Mouse (Mus musculus): ENCODE results near the gene Ltb4r2. TPM values are rescaled to one million over a fixed set of nuclear protein-coding genes. Genes with fewer than 3 reads are reported as not detected.

The Ltb4r2 gene
- total RNA-seq (2023) = 0.43 and 1.0 TPM in 2 replicates

DNA sequence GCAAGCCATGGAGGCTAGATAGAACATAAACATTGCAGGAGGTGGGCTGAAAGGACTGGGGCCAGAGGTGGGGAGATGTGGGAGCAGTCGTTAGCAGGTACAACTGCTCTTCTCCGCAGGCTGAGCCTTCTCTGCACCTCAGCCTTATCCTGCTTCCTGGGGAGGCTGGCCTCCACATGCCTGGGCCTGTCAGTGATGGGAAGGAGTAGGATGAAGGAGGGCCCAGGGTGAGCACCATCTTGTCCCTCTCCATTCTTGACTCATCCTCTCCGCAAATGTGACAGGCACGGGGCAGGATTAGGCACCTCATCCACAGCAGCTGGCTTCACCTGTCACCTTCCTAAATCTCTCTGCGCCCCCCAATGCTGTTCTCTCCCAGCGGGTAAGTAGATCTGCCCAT lies at the start of gene Ltb4r2:
Gene Ltb4r2 (plus strand): TSS at position 266 of the 400 bp plus-strand sequence.

DNA sequence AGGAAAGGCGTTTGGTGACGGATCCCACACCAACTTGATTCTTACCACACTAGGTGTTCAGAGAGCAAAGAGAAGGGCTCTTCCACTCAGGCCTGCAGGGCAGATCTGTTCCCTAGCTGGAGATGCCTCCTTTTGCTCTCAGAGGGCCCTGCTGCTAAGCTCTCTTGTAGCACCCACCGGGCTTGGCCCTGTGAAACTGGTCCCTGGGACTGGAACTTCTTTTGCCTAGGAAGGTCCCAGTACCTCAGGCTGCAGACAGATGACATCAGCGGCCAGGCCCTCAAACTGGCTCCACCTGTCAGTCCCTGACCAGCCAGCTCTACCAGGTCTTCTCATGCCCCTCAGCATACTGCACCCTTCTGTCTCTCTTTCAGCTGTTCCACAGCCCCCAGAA lies 47.5 kb upstream of the Ltb4r2 start, which contains the start of gene Tgm1:
Gene Tgm1 (minus strand): TSS at position 198 of the 394 bp plus-strand sequence.

GRCm38 (mm10) chr14:55721700-55722437 lies 39.4 kb upstream of the Ltb4r2 start, which contains the start of gene Rabggta:
TSS of gene Rabggta (minus strand) at chr14:55722263.

DNA sequence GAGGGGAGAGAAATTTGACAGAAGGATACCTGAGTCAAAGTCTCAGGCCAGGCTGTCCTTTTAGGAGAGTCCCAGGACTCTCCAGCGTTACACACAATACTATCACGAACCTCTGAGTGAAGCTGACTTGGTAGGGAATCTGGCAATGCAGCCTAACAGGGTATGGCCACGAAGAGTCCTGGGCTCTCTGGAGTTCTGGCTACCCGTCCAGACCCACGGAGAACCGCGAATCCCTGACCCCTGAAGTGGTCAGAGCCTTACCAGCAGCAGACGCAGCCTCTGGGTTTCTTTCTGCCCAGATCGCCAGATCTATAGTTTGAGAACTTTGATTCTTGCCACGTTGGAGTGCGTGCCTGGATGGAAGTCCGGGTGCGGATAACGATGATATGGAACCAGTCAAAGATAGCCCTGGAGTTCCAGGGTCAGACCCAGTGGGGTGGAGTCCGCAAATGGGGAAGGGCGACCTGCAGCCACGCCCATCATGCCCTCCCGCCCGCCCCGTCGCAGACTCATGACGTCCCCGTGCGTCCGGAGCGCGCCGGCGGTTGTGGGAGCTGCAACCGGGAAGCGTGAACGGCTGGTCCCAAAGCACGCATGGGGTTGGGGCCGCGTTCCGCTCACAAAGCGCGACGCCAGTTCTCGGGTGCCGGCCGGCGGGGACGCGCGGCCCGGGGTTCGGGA lies 15.9 kb upstream of the Ltb4r2 start, which contains the start of the genes Dhrs1 and Nop9:
Gene Dhrs1 (minus strand): TSS at position 511 of the 681 bp plus-strand sequence.
Gene Nop9 (plus strand): TSS at position 514 of the 681 bp plus-strand sequence.

DNA sequence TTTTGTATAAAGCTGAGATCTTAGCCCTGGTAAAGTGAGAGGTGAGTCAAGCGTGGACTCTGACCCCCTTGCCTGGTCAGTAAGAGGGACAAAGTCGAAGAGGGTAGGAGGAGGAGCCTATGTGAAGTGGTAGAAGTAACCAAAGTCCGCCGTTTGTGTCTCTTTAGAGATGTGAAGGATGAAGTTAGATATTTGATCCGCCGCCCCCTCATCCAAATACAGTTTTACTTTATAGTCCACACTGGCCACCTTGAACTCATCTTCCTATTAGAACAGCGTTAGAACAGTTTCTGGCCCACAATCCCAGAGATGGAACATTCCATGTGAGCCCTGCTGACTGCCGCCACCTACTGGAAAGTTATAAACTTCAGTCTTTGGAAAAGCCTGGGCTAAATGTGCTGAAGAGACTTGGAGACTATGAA lies 2.9 kb upstream of the Ltb4r2 start, which contains the start of gene Cideb:
Gene Cideb (minus strand): TSS at position 96 of the 422 bp plus-strand sequence.

DNA sequence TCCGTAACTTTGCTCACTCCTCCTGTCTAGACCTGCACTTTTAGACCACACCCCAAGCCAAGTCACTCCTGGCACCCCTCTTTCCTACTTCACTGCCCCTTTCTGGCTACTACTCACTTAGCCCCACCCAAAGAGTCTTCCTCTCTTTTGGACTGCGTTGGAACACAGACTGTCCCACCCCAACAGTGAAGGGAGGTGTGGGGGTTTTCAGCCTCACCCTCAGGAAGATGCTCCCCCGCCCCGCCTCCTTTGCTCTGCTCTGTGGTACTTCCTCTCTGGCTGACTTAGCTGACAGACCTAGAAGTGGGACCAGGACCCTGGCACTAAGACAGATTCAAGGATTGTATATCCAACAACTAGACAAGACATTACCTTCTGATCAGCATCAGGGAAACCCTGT lies 4.5 kb downstream of the Ltb4r2 start, which contains the start of gene Ltb4r1:
Gene Ltb4r1 (plus strand): TSS at position 267 of the 400 bp plus-strand sequence.

GRCm38 (mm10) chr14:55783958-55784235 lies 22.7 kb downstream of the Ltb4r2 start, which contains the start of gene Adcy4:
TSS of gene Adcy4 (minus strand) at chr14:55784095.

GRCm38 (mm10) chr14:55788256-55789050 lies 27.2 kb downstream of the Ltb4r2 start, which contains the start of gene Ripk3:
TSS of gene Ripk3 (minus strand) at chr14:55788865.

Other genes starting within 250 kb of the Ltb4r2 start
- not detected in 2 replicates for gene Nrl, start 236.4 kb upstream of the Ltb4r2 start, total RNA-seq (2023)
- gene Pck2, start 221.2 kb upstream of the Ltb4r2 start, total RNA-seq (2023) = 14.4 and 20.4 TPM in 2 replicates
- 44.0 and 53.0 TPM in 2 replicates for gene Dcaf11, start 201.4 kb upstream of the Ltb4r2 start, total RNA-seq (2023)
- 1.2 and 2.0 TPM in 2 replicates for gene A730061H03Rik, start 201.0 kb upstream of the Ltb4r2 start, total RNA-seq (2023)
- gene Fitm1, start 185.8 kb upstream of the Ltb4r2 start, total RNA-seq (2023) = not detected in 2 replicates
- gene Psme1, start 183.3 kb upstream of the Ltb4r2 start, total RNA-seq (2023) = 122 and 139 TPM in 2 replicates
- 1.5 and 1.8 TPM in 2 replicates for gene Emc9, start 176.1 kb upstream of the Ltb4r2 start, total RNA-seq (2023)
- 174 and 199 TPM in 2 replicates for gene Psme2, start 170.3 kb upstream of the Ltb4r2 start, total RNA-seq (2023)
- gene Rnf31, start 169.7 kb upstream of the Ltb4r2 start, total RNA-seq (2023) = 49.9 and 68.0 TPM in 2 replicates
- gene Irf9, start 157.9 kb upstream of the Ltb4r2 start, total RNA-seq (2023) = 49.8 and 55.5 TPM in 2 replicates
- gene Rec8, start 143.4 kb upstream of the Ltb4r2 start, total RNA-seq (2023) = 0.22 TPM in 1 of 2 replicates, not detected in the other
- gene Ipo4, start 125.5 kb upstream of the Ltb4r2 start, total RNA-seq (2023) = 10.0 and 12.5 TPM in 2 replicates
- gene Gm49378, start 123.5 kb upstream of the Ltb4r2 start, total RNA-seq (2023) = 1.5 and 2.2 TPM in 2 replicates
- gene Tm9sf1, start 117.6 kb upstream of the Ltb4r2 start, total RNA-seq (2023) = 29.1 and 33.0 TPM in 2 replicates
- gene Tssk4, start 111.2 kb upstream of the Ltb4r2 start, total RNA-seq (2023) = 1.3 and 1.7 TPM in 2 replicates
- 9.4 and 11.2 TPM in 2 replicates for gene Mdp1, start 100.9 kb upstream of the Ltb4r2 start, total RNA-seq (2023)
- gene Gmpr2, start 89.5 kb upstream of the Ltb4r2 start, total RNA-seq (2023) = 12.0 and 12.3 TPM in 2 replicates
- gene Nedd8, start 89.3 kb upstream of the Ltb4r2 start, total RNA-seq (2023) = 129 and 152 TPM in 2 replicates
- 47.7 and 63.8 TPM in 2 replicates for gene Tinf2, start 79.6 kb upstream of the Ltb4r2 start, total RNA-seq (2023)
- 2.1 and 2.6 TPM in 2 replicates for gene Tgm1, start 47.5 kb upstream of the Ltb4r2 start, total RNA-seq (2023)
- gene Rabggta, start 39.2 kb upstream of the Ltb4r2 start, total RNA-seq (2023) = 23.7 and 38.4 TPM in 2 replicates
- 47.8 and 56.7 TPM in 2 replicates for gene Dhrs1, start 15.7 kb upstream of the Ltb4r2 start, total RNA-seq (2023)
- 12.1 and 17.3 TPM in 2 replicates for gene Nop9, start 15.7 kb upstream of the Ltb4r2 start, total RNA-seq (2023)
- 0.77 TPM in 1 of 2 replicates, not detected in the other for gene Cideb, start 3.0 kb upstream of the Ltb4r2 start, total RNA-seq (2023)
- gene Ltb4r1, start 4.5 kb downstream of the Ltb4r2 start, total RNA-seq (2023) = 203 and 207 TPM in 2 replicates
- 0.63 TPM in 1 of 2 replicates, not detected in the other for gene Adcy4, start 22.7 kb downstream of the Ltb4r2 start, total RNA-seq (2023)
- gene Ripk3, start 27.4 kb downstream of the Ltb4r2 start, total RNA-seq (2023) = 42.5 and 50.7 TPM in 2 replicates
- not detected in 2 replicates for gene Nfatc4, start 61.7 kb downstream of the Ltb4r2 start, total RNA-seq (2023)
- 1.1 and 3.0 TPM in 2 replicates for gene Nynrin, start 92.6 kb downstream of the Ltb4r2 start, total RNA-seq (2023)
- gene Cbln3, start 123.0 kb downstream of the Ltb4r2 start, total RNA-seq (2023) = 0.48 and 0.54 TPM in 2 replicates
- 107 and 146 TPM in 2 replicates for gene Khnyn, start 123.5 kb downstream of the Ltb4r2 start, total RNA-seq (2023)
- 1.9 and 2.2 TPM in 2 replicates for gene Sdr39u1, start 138.9 kb downstream of the Ltb4r2 start, total RNA-seq (2023)
- not detected in 2 replicates for gene Cma1, start 183.2 kb downstream of the Ltb4r2 start, total RNA-seq (2023)
- gene Cma2, start 189.6 kb downstream of the Ltb4r2 start, total RNA-seq (2023) = not detected in 2 replicates